Mouse (Mus musculus) skeletal muscle tissue, adult 2 months (tissue): ENCODE data around the gene Nfil3.
A peak's percentile ranks its signal among the peaks of the same experiment; 100 is the strongest.

Experiments
- DNase-seq: peaks from one replicate; pipeline ENCODE4 v3.0.0-alpha.2; 2012; ENCODE audit warnings: low read depth, low spot score

The Nfil3 gene

DNA sequence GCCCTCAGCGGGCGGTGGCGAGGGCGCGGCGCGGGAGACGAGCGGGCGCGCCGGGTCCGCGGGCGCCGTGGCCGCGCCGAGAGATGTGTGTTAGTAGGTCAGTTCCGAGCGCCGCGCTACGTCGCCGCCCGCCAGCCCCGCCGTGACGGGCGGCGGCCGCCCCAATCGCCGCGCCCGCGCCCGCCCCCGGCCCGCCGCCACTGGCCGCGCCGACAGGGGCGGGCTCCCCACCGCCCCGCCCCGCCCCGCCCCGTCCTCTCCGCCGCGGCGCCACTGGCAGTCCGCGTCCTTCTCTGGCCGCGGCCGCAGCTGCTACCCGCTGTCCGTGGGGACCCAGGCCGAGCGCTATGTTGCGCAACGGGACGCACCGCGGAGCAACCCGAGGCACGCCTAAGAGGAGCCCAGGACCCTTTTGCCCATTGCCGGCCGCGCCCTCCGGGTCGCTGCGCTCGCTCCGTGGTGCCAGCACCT, at the start of gene Nfil3:
Gene Nfil3, minus strand, starts transcription at position 123 of the 471 bp plus-strand sequence.
- DNase-seq, result peak; percentile 88

DNA sequence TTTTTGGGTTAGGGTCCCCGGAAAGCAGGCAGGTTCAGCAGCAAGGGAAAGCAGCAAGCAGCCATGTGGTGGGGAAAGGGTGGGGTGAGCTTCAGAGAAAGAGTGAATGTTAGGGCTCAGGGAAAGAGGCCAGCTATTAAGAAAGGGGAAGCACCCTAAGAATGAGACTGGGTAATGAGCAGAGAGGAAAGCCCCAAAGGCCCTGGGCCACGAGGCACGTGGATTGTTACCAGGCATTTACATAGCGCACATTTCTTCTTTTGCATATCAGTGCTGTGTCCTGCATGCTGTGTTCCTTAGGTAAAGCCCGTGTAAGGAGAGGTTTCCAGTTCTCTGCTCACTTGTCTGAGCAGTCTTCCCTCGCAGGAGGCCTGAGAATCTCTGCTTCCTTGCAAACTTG, 43.4 kb upstream of the Nfil3 start:
- no peak for DNase-seq

DNA sequence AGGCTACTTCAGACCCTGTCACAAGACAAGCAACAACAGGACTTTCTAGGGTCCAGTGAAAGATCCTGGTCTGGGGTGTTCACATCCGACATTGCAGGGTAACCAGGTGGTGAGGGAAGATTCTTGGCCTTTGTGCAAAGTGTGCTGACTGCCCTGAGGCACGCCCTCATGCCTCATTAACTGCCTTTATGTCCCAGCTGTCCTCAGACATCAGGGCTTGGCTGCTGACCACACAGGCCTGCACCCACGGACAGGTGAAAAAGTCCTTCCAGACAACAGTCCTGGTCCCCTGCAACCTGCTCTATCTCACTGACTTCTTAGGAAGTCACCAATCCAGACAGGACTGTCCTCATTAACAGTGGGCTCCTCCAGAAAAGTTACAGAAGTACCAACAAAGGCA, 39.4 kb upstream of the Nfil3 start:
- DNase-seq, result no peak

DNA sequence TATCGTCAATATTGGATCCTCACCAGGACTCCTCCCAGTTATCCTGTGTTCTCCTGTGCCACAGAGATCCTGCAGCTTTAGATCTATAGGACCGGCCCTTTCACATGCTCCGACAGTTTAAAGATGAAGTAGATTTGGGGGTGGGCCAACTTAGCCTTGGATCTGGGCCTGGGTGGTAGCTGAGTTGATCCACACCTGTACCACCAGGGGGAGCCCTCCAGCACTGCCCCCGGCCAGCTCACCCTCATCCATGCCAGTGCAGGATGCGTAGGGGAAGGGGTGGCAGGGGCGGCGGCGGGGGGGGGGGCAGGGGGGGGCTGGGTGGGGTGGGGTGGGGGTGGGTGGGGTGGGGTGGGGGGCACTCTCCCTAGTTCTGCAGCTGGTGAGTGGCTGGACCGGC, 38.7 kb upstream of the Nfil3 start:
- DNase-seq, result no peak

DNA sequence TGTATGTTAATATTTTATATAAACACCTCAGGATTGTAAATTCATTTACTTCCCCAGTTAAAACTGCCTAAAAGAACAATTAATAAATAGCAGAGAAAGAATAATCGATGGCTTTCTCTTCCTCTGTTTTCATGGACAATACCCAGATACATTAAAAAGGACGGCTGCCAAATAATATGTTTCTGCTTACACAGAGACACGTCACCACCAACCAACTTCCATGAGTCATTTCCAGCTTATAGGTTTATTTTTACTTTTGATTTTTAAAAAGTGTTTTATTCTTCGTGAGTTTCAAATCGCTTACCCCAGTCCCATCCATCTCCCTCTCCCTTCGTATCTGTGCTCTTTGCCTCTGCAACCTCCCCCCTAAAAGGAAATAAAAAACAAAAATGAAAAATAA, 38.1 kb upstream of the Nfil3 start:
- no peak for DNase-seq

DNA sequence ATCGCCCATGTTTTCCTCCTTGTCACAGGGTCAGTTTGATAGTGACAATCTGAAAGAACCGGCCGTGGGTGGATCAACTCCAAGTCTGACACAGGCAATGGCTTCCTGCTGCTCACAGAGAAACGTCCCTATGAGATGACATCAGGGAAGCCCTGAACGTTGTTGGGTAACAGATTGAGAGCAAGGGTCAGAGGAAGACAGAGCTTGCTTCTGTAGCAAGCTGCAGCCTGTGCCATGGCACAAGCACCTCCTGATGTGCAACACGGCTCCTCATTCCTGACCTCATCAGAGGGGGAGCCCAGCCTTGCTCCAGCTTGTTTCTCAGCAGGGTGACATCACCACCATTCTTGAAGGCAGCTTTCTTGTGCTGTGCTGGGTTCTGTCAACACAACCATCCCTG, 37.1 kb upstream of the Nfil3 start:
- no peak for DNase-seq

DNA sequence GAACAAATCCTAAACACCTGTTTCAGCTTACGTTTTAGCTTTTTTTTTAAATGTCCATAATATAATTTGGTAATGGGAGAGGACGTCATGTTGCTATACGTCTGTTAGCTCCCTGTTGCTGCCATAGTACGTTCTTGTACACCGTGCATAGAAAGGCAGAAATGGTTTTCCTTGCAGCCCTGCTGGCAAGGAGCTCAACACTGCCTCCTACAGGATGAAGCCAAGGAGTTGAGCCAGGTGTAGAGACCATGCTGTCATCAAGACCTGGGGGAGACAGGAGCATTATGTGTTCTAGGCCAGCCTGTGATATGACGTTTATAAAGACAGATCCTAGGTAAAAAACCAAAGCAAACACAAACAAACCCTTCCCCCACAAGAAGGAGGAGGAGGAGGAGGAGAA, 36.2 kb upstream of the Nfil3 start:
- no peak for DNase-seq

DNA sequence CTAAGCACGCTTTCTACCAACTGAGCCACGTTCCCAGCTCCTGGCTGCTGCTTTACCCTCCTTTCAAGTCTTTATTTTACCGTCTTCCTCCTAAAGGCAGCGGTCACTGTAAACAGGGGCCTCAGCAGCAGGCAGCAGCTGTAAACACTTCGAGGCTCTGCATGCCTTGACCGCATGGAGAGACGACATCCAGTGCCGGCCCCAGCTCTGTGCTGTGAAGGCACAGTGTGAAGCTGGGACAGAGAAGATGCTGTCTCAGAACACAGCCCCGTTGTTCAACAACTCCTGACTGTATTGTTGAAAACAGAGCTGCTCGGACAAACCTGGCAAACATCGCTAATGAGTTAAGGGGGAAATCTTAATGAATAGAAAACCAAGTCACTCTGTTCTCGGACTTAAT, 30.6 kb upstream of the Nfil3 start:
- no peak for DNase-seq

DNA sequence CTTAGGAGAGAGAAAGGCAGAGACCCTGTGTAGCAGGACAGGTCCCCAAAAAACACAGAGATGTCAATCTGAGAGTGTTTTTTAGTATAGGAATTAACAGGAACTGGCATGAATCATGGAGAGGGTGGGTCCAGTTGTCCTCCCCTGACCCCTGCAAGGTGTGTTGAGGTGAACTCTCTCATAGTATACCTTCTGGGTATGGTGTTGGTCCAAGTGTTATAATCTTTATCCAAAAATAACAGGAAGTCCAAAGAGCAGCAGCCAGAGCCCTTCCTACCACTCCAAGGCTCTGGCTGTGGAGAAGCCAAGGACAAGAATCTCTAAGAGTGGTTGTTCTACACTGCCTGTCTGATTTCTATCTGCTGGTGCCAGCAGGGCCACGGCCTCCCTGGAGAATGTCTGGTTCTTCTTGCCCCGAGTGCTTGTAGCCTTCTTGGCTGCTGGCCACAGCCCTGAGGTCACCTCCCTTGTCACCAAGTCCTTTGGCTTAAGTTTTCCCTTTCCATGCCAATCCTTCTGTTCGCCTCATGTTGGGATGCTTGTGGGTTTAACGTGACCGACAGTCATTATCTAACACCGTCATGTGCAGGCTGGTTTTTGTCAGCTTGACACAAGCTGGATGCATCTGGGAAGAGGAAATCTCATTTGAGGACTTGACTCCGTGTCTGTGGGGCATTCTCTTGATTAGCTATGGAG, 27.8 kb upstream of the Nfil3 start:
- peak; percentile 90 for DNase-seq

DNA sequence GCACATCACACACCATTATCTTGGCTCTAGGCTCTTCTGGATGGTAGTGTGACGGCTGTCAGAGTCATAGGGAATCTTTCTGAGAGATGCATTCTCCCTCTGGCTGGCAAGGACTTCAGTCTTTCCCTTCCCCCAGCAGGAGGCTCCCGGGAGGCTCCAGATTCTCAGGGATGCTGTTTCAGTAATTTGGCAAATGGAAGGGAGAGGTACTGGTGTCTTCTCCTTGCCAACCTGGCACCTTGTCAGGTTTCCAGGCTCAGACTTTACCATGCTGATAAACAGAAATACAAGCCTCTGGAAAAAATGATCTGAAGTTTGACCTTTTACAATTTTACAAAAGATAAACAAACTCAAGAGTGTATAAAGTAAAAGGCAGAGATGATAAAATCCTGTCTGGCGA, 26.9 kb upstream of the Nfil3 start:
- DNase-seq, result peak; percentile 62

DNA sequence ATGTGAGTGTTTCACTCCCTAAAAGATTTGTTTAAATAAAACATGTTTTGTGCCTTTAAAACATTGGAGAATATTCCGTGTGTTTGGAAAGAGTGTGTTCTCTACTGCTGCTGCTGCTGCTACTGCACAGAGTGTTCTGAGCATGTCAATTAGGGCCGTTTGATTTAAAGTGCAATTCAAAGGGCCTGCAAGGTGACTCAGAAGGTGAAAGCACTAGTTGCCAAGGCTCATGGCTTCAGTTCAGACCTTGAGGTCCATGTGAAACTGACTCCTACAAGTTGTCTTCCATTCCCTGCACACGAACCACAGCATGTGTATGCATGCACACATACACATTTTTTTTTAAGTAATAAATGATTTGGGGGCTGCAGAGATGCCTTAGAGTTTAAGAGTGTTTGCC, 22.4 kb upstream of the Nfil3 start:
- DNase-seq, result peak; percentile 42

DNA sequence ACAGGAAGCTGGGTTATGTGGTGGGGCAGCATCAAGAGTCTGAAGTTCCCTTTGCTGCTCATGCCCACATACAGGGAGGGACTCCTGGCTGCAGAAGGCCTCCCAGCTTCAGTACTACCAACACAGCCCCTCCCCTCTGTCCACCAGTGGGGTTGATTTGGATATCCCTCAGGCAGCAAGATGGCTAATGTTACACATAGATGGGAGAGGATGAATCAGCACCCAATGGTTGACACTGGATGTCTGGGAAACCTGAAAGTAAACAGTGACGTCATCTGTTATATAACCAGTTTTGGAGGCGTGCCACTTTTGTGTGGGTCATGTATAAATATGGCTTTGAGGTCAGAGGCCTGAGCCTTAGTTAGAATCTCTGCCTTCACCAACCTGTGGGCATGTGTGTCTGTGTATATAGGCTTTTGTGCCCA, 20.6 kb upstream of the Nfil3 start:
- DNase-seq, result peak; percentile 40

DNA sequence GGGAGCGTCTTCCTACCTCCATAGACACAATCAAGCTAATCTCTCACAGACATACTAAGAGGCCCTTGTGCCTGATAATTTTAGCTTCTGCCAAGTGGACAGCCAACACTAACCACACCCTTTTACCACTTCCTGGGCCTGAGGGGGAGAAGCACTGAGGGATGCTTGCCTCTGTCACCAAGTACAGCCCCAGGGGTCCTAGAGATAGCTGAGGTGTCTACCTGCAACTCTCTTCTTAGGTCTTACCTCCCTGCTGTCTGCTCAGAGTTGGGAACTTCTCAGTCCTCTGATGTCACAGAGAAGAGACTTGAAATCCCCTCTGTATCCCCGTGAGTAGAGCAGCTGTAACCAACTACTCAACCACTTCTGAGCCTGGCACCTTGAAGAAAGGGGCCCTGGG, 19.6 kb upstream of the Nfil3 start:
- DNase-seq, result no peak

DNA sequence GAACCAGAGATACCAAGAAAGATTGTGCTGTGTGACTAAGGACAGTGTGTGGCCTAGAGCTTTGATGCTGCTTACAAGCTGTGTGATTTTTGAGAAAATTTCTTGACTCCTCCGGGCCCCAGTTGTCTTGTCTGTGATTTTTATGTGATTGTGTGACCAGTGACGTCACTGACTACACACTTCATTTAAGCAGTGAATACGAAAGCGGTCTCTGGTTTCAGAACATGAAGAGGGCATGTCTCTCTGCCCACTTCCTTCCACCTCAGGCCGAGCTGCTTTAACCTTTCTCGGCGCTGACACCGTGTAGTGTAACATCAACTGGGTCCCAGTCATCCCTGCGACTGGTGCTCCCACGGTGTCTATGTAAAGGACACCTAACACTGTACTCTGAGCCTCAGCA, 17.7 kb upstream of the Nfil3 start:
- DNase-seq, result no peak

DNA sequence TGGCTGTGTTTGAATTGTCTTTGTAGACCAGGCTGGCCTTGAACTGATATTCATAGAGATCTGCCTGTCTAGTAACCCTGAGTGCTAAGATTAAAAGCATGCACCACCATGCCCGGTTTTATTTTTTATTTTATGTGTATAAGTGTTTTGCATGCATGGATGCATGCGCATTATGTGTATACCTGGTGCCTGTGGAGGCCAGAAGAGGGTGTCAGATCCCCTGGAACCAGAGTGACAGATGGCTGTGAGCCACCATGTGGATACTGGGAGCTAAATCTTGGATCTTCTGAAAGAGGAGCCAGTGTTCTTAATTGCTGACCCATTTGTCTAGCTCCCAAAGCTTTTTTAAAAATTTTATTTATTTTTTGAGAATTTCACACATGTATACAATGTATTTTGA, 16.9 kb upstream of the Nfil3 start:
- DNase-seq, result no peak

DNA sequence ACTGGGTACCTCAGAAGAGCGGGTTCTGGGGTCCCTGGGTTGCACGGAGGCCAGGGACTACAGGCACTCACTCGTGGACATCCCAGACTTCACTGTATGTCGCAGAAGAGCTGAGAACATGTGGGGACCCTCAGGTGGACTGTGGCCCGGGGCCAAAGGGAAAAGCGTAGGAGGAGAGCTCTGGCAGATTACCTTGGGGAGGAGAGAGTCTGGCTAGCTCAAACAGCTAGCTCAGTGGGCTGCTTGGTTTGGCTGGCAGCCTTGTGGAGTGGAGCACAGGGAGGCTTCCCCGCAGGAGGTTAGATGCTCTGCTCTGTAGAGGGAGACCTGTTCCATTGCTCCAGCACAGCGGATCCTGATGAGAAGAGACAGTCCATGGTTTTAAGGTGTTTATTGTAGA, 15.3 kb upstream of the Nfil3 start:
- DNase-seq, result no peak

DNA sequence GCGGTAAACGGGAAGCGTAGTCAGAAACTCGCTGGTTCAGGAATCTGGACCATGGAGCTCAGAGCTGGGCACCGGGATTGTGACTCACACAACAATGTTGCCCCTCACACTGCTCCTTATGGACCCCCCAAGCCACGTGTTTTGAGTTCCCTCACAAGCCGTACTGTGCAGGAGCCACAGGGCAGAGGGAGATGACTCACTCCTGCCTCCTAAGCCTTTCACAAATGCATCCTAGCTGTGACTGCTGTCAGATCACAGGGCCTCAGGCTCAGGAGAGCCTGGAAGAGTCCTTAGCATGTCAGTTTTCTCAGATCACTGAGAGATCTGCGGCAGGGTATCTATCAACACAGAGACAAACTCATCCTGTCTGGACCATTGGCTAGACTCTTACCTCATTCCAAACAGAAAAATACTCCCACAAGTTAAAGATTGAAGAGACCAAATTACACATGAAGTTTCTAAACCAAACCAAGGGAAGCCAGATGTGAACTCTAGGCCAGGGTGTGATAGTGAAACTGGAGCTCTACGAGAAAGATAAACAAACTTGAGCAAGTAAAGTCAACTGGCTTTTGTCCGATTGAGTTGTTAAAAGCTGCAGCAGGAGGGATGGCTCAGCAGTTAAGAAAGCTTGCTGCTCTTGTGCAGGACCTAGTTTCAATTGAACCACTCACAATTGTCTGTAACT, 13.5 kb upstream of the Nfil3 start:
- no peak for DNase-seq

DNA sequence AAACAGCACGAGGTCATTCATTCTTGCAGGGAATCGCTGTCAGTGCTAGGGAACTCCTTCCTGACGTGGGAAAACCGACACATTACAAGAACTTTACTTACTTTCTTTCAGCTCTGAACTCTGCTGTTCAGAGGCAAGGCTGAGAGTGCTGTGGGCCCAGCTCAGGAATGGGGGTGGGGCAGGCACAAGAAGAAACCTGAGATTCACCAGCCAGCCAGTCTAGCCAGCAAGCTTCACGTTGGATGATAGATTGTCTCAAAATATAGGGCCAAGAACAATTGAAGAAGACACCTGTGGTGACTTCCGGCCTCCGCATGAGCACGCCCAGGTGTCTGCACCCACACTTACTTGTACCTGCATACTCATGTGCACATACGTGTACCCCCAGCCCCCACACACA, 9.3 kb upstream of the Nfil3 start:
- no peak for DNase-seq

DNA sequence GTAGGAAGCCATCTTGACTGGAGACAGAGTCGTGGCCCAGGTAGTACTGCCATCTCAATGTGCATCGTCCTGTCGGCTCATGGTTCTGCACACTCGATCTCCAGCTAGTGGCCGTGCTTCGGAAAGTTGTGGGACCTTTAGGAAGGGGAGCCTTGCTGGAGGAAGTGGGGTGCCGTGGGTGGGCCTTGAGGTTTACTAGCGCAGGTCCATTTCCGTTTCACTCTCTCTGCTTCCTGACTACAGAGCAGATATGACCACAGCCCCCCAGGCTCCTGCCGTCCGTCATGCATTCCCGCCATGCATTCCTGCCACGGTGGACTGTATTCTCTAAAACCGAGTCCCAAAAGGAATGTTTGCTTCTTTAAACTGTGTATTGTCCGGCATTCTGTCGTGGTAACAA, 8.1 kb upstream of the Nfil3 start:
- DNase-seq, result no peak

DNA sequence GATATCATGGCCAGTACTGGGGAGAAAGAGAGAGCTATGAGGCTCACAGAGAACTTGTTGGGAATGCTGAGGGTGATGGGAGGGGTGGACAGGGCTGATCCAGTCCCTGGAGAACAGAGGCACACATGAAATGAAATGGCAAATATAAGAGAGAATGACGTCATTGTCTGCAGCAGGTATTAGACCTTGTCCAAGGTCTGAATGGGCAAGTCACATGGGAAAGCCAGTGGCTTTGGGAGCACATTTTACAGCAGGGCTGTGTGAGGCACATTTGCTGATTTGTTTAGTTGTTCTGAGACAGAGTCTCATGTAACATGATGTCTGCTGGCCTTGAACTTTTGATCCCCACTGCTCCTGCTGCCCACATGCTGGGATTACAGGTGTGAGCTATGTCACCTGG, 7.0 kb upstream of the Nfil3 start:
- DNase-seq, result no peak

DNA sequence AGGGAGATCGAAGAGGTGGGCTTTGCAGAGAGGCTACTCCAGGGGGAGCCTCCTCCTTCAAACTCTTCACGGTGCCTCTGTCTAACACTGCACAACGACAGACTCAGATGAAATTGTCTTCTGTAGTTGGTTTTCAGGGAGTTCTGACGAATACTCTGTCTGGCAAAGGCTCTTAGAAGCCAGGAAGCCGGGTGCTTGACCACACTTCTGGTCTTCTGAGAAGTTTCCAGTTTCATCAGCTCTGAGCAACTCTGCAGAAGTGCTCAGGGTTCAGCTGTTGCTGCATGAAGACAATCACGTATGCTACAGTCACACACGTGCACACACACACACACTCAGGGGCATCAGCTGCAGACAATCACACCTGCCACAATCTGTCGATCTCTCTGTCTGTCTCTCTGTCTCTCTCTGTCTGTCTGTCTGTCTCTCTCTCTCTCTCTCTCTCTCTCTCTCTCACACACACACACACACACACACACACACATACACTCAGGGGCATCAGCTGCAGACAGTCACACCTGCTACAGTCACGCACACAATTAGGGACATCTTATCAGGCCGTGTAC, 5.4 kb upstream of the Nfil3 start:
- no peak for DNase-seq

DNA sequence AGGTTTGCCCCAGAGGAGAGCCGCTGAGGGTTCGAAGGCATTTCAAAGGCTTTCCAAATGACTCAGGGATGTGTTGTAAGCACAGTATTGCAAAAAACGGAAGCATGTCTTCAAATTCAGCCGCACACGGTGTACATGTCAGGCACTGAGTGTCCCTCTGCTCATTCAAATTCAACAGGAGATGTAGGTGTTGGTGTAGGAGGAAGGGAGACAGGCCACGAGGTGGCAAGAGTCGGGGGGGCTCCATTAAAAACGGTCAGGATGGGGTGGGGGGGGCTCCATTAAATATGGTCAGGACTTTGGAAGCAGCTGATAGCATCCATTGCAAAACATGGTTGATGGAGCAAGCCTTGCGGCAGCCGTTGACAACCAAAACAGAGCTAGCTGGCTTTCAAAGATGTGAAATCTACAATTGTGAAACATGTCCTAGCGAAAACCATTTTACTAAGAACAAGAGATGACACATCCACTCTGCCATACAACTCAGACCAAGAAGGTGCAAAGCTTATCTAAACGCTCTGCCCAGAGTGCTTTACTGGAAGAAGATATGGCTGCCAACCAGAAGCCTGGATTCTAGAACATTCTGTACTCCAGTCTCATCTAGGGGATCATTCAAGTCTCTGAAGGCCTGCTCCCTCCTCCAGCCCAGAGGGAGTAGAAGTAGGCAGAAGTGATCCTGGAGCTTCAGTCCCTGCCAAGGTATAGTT, 4.8 kb upstream of the Nfil3 start:
- DNase-seq, result no peak

DNA sequence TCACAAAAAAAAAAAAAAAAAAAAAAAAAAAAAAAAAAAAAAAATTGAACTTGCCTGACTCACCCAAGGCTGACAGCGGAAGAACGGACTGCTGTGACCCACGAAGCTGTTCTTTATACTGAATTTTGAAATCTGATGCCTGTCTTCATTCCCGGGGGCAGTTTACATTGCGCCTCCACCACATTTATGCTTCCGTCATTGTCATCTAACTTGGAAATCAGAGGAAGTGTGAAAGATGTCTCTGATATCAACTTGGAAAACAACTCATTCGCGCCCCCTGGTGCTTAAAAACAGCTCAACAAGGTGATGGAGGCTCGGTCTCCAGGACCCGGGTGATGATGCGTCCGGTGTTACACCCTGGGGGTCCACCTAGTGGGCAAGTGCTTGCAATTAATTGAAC, 1.8 kb upstream of the Nfil3 start:
- DNase-seq, result peak; percentile 82
